Comparison of ENCODE assay signal across 23 mouse cellular contexts in the genomic region with DNA sequence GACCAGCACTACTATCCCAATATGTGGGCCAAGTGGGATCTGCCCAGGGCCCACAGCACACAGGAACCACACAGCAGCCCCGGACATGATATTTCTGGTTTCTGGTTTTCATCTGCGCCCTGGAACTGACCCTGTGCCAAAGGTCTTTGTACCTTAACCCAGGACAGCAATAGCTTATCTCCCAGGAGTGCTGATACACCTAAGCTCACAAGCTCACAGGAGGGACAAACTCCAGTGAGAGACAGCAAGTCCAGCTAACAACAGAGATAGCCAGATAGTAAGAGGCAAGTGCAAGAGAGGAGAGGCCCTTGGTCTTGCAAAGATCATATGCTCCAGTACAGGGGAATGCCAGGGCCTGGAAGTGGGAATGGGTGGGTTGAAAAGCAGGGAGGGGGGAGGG.
"Had no signal": no experiment of that assay in that cellular context is flagged by ENCODE, and none has a peak within 500 bp of the region (broad histone marks: within the 10 kb centered on the region; RNA-seq: fewer than 3 reads in every experiment).

No protein-coding gene starts in this region.

- H3K36me3 ChIP-seq: heart, embryonic 15.5 days; hindbrain, embryonic 15.5 days; limb, embryonic 13.5 days; limb, embryonic 15.5 days had no signal

- DNase-seq: gastrocnemius, adult 2 months; gastrocnemius, postnatal 10 days; gastrocnemius, postnatal 25 days; heart, adult 18-20 months; heart, postnatal 14 days; heart, postnatal 36 days; kidney, adult 18-20 months; kidney, adult 8-10 months; kidney, postnatal 10 days; kidney, postnatal 25 days; kidney, postnatal 4 days; left cerebral cortex, postnatal 4 days had no signal

- H3K4me2 ChIP-seq: heart, embryonic 11.5 days; heart, embryonic 13.5 days; heart, embryonic 15.5 days; hindbrain, embryonic 13.5 days; hindbrain, embryonic 15.5 days; limb, embryonic 13.5 days; limb, embryonic 15.5 days; liver, embryonic 11.5 days had no signal

- H3K9me3 ChIP-seq: heart, embryonic 13.5 days; heart, embryonic 15.5 days; hindbrain, embryonic 13.5 days; hindbrain, embryonic 15.5 days; limb, embryonic 13.5 days; limb, embryonic 15.5 days had no signal

- H3K4me3 ChIP-seq: gastrocnemius, adult 2 months; heart, embryonic 13.5 days; heart, embryonic 15.5 days; hindbrain, embryonic 13.5 days; hindbrain, embryonic 15.5 days; layer of hippocampus, adult 2 months; limb, embryonic 13.5 days; limb, embryonic 15.5 days had no signal

- H3K9ac ChIP-seq: heart, embryonic 13.5 days; heart, embryonic 15.5 days; hindbrain, embryonic 13.5 days; hindbrain, embryonic 15.5 days; limb, embryonic 13.5 days; limb, embryonic 15.5 days; liver, embryonic 14.5 days had no signal

- H3K27me3 ChIP-seq: heart, embryonic 13.5 days; heart, embryonic 15.5 days; hindbrain, embryonic 13.5 days; hindbrain, embryonic 15.5 days; limb, embryonic 13.5 days; limb, embryonic 15.5 days had no signal

- H3K4me1 ChIP-seq: heart, embryonic 13.5 days; heart, embryonic 15.5 days; hindbrain, embryonic 13.5 days; hindbrain, embryonic 15.5 days; limb, embryonic 13.5 days; limb, embryonic 15.5 days had no signal

- ATAC-seq: hindbrain, postnatal 0 days had no signal

- H3K27ac ChIP-seq: gastrocnemius, adult 2 months; heart, embryonic 13.5 days; heart, embryonic 15.5 days; hindbrain, embryonic 13.5 days; hindbrain, embryonic 15.5 days; hindbrain, postnatal 0 days; layer of hippocampus, adult 2 months; limb, embryonic 13.5 days; limb, embryonic 15.5 days; liver, embryonic 14.5 days had no signal
